Mouse (Mus musculus): ENCODE results near the gene Tmod1.

Gene Tmod1

DNA sequence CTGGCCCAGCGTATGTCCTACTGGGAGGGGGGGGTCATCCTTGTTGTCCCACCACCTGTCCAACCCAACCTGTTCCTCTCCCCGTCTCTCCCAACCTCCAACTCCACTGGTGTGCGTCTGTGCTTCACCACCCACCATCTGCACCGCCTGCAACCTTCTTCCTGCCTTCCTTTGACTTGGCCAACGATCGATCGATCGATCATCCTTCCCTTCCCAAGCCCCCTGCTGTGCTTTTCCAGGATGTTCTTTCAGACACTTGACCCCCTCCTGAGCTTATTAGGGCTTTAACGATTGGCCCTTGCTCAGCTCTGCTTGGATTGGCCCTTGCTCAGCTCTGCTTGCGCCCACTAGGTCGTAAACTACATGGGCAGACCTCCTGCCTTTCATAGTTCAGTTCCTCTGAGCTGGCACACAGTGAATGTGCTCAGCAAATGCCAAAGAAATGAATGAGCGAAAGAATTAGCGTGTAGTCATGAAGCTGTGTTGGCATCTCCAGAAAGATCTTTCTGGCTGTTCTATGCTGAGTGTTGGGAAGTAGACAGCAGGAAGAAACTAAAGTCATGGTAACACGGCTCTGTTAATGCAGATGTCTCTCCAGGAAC, 50.9 kb downstream of the Tmod1 start:
- DNase-seq (ENCODE audit: low read depth, low spot score): no peak

DNA sequence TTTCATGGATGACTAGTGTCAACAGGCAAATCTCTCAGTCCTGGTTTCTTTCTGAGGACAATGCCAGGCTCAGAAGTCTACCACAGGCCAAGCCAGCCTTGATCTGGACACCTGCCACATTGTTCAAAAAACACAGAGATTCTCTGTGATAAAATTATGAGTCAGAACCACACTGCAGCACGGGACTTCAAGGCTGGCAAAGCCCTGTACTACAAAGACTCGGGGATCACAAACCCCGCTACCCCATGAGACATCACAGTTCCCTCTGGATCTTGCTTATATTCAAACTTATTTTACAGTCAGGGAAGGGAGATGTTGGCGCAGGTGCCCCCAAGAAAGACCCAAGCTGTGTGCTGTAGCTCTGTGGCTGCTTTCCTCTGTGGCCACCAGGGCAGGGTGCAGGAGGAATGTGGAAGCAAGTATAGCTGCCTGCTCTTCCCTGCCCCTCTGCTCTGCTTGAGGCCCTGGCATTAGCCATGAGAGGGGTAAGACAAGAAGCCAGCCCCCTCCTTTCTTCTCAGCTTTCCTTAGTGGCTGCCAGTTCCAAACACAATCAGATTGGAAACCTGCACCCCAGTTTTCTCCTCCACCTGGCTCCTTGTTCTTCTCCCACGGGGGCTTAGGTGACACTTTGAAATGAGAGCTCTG, 53.8 kb downstream of the Tmod1 start:
- peak; percentile 78 for DNase-seq (ENCODE audit: low read depth, low spot score)

DNA sequence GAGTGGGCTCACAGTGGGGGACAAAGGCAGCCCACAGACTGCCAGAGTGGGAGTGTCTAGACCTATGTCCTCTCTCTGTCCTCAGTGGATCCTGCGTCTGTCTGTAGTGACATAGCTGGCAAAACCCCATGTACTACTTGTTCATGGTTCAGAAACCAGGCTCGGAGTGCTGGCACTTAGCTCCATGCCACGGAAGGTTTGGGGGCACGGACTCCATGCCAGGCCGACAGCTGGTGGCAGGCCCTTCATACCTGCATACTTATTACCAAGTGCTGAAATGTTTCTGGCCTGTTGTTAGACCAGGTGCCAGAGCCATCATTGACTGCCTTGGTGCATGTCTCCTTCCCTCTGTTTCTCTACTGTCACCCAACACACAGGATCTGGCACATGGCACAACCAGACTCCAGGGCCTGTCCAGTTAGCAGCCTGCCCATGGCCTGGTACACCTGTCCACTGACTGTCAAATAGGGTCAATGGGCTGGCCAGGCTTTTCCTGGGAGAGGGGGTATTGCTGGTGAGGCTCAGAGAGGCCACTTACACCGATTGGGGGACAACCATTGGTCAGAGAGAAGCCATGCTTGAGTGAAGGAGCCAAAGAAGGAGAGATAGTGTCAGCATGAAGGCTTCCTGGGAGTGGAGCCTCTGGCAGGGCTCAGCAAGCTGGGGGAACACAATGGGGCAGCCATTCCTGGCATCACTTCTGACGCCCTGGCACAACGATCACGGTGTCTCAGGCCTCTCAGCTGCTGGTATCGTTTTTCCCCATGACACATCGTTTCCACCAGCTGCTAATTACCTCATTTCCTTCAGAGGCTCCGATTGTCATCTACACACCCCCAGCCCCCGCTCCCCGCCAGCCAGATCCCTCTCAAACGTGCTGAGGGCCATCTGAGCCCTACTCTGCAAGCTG, 56.4 kb downstream of the Tmod1 start:
- no peak for DNase-seq (ENCODE audit: low read depth, low spot score)

DNA sequence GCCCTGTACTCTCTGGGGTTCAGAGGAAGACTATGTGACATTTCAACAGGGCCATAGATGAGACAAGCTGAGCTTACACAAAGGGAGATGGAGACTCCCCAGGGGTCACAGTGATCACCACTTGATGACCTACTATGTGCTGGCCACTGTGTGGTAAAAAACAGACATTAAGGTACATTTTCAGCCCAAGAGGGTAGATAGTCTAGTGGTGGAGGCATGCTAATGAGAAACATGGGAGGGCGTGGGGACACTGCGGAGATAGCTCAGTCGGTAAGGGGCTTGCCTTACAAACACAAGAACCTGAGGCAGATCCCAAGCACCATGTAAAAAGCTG, 57.1 kb downstream of the Tmod1 start:
- DNase-seq (ENCODE audit: low read depth, low spot score): no peak

DNA sequence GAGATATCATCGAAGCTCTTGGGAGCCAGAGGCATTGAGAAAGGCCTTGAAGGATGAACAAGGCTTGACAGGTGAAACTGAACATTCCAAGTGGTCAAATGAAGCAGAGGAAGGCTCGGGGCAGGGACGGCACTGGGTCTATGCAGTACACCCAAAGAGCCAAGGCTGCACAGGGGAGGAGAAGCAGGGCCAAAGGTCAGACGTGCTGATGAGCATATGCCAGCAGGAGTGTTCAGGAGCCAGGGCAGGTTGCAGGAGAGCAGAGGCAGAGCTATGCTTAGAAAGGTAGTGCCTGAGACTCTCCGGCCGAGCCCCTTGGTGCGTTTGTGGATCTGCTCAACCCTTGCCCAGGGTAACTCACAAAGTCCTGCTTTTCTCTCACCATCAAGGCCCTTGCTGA, 57.8 kb downstream of the Tmod1 start:
- DNase-seq (ENCODE audit: low read depth, low spot score): no peak

DNA sequence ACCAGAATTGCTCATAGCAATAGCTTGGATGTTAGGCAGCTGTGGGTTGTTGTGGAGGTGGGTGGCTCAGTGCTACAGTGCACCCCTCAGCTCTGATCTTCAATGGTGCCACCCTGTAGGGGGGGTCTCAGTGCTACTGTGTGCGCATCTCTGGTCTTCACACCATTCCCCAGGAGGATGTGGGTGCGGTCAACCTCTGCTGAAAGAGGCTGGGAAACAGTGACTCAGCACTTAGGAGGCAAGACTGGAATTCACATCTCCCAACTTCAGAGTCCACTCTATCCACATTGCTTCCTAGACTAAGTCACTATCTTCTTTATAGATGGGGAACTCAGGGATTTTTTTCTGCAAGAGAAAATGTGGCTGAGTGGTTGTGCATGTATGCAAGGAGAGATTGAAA, 58.9 kb downstream of the Tmod1 start:
- DNase-seq (ENCODE audit: low read depth, low spot score): peak; percentile 51

DNA sequence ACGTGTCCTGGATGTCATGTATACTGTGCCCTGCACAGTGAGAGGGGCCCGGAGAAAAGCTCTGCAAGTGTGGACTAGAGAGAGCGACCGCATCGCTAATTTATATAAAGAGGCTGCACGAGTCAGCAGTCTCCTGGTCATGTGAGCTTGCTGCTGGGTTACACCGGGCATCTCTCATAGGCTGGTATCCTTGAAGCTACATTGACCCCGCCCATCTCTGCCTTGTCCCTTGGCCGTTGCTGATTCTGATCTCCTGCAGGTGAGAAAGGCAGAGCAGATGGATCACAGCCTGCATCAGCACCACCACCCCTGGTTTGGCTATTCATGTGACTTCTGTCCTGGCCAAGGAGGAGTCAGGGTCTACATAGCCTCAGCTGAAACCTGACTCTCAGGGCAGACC, 60.4 kb downstream of the Tmod1 start:
- DNase-seq (ENCODE audit: low read depth, low spot score): no peak

DNA sequence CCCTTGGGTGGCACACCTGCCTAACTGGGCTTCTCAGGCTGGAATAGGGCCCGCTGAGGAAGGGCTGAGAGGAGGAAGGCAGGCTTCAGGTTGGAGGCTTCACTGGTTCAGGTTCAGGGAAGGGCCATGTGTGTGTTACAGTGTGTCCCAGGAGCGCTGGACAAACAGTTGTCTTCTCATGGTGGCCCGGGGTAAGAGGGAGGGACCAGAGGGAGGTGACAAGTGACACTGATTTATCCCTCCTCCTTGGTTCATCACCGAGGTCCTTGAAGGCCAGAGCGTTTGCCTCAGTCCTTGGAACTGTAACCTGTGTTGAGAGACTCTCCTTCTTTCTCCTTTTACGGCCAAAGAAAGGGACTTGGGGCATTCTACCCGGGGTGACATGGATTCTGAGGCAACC, 61.8 kb downstream of the Tmod1 start:
- DNase-seq (ENCODE audit: low read depth, low spot score): no peak

DNA sequence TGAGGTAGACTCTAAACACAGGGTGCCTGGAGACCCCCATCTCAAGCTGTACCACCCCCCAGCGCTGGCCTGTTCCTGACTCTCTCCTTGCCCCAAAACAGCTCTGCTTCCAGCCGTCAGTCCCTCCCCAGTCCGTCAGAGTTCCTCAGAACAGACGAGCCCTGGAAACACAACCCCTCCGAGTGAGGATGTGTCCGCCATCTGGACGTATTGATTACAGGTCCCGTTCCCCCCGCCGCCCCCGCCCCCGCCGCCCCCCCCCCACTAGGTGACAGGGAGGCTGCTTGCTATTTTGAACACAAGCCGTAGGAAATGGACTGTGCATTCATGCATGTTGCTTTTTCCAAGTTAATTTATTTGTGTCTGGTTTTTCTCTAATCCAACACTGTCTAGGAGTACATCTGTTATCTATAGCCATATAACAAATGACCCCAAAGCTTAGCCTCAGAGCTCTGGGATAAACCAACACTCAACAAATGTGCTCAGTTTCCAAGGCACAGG, 62.5 kb downstream of the Tmod1 start:
- DNase-seq (ENCODE audit: low read depth, low spot score): no peak

DNA sequence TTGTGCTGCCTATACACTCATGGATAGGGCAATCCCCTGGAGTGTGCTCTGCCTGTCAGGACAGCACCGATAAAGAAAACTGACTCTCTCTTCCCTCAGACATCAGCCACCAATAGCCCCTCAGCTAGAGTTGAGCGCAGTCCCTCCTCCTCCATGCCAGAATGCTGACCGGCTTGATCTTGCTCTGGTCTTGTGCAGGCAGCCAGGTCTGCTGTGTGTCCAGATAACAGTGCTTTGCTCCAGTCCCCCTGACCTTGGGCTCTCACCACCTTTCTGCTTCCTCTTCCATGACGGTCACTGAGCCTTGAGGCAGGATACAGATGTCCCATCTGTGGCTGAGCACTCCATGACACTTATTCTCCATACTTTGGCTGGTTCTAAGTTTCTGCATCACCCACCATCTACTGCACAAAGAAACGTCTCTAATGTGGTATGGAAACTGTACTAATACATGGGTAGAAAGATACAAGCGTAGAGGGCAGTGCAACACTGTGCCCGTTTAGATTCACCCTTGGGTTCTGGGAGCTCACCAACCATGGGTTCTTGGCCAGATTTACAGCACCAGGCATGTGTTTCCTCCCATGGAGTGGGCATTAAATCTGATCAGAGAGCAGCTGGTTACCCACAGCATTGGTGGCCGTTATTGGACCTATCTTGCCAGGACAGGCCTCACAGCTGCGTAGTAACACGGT, 63.5 kb downstream of the Tmod1 start:
- no peak for DNase-seq (ENCODE audit: low read depth, low spot score)

DNA sequence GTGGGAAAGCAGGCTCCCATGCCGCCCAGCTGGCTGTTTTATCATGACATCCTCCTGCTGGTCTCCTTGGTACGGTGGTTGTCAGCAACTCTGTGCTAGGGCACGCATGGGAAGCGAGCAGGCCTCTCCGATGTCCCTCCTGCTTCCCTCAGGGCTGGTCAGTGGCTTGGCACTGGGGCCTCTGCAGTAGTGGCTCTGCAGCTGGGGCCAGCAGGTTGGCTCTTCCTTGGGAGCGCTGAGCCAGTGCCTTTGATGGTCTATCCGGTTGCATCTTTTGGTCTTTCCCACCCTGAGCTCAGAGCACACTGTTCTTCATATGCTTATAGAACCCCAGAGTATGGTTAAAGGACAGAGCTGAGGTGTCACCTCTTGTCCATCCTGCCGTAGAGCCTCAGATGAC, 71.3 kb downstream of the Tmod1 start:
- no peak for DNase-seq (ENCODE audit: low read depth, low spot score)

DNA sequence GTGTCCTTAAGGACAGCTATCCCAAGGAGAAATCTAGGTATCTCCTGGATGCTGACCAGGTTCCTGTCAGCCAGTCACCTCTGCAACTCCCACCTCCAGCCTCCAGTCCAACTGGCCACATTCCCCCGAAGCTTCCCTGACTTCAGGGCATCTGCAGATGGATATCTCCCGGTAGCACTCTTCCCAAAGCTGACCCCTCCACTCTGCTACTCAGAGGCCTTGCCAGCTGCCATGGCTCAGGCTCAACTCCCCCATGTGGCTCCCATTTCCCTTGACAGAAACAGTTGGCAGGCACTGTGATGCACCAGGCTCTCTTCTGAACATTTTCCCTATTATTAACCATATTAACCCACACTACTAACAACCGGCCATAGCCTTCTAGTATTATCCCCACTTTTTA, 72.6 kb downstream of the Tmod1 start:
- DNase-seq (ENCODE audit: low read depth, low spot score): peak; percentile 6

DNA sequence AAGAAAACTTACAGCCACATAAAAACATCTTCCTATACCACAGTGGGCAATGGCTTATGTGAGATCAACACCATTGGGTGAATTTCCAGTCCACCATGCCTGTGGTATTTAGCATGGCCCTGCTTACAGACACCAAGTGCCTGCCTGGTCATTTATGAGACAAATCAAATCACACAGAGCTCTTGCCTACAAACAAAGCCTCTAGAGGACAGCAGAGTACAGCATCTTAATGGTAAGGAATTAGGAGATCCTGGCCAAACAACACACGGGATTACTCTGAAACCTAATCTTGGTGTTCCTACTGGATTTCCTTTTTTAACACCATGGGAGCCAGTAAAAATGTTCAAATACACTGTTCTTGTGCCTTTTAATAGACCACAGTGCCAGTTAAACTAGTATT, 76.6 kb downstream of the Tmod1 start:
- no peak for DNase-seq (ENCODE audit: low read depth, low spot score)

DNA sequence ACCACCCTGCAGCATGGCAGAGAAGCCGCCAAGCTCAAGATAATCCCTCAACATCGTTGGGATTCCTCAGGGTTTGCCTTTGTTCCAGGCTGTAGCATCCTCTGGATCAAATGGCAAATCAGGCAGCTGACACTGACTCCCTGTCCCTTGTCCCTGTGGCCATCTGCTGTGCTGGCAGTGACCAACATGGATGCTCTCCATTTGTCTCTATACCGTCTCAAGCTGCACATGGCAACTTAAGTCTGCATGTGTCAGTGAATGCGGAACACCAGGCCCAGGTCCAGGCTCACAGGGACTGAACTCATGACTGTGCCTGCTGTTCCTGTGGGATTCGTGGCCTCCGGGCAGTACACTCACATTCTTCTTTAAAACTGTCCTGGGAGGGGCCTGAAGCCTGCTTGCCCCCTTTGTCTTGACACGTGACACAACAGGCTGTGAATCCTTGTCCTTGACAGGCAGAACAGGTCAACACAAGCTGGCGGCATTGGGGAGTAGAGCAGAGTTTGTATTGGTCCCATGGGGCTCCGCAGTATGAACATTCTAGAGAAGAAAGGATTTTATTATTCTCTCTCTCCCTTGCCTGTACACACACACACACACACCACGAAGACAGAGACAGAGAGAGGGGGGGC, 77.9 kb downstream of the Tmod1 start:
- no peak for DNase-seq (ENCODE audit: low read depth, low spot score)

DNA sequence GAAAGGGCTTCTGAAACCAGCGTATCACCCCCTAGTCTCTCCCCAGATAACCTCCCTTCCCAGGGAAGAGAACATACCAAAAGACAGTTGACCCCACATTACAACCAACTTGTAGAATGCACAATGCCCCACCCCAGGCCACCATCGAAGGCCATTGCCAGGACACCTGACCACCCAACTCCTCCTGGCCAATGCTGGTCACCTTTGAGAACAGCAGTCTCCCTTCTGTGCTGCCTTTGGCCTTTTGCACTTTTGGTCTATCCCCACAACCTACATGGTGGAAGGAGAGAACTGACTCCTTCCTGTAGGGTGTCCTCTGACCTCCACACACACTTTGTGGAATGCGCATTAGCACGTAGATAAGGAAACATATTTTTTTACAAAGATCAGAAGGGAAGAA, 78.8 kb downstream of the Tmod1 start:
- no peak for DNase-seq (ENCODE audit: low read depth, low spot score)

DNA sequence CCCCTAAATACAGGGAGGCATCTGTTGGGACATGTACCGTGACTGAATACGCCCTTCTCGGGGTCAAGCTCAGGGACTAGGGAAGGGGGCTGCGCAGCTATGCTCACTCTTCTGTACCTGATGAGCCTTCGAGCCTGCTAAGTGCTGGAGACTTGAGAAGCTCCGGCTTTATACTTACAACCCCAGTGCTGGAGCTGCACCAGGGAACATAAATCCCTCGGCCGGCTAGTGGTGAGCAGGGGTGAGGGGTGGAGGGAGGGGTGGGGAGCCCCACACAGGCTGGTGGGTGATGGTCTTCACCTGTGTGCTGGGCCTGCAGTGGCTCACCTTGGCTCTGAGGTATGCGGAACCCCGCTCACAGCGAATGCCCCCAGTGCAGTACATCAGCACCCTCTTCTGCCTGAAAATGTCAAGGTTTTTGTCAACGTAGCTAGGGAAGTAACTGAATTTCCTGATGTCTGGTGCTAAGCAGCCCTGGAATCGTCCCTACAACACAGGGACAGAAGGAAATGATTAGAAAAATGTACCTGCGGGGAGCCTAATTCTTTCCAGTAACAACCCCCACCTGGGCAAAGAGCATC, 80.9 kb downstream of the Tmod1 start:
- no peak for DNase-seq (ENCODE audit: low read depth, low spot score)

DNA sequence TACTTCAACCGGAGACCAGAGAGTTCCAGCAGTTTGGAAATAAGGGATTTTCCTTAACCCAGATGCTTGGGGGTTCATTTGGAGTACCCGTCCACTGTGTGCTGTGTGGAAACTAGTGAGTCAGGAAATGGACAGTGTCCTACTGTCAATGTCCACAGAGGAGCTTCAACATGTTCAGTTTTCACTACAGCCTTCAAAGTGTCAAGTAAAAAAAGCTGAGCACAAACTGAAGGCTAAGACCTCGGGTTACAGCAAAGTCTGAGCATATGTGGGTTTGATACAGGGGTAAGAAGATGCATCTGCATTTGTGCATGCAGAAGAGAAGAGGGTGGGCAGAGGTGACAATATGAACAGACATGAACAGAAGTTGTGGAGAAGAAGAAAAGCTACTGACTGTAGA, 82.0 kb downstream of the Tmod1 start:
- DNase-seq (ENCODE audit: low read depth, low spot score): no peak

DNA sequence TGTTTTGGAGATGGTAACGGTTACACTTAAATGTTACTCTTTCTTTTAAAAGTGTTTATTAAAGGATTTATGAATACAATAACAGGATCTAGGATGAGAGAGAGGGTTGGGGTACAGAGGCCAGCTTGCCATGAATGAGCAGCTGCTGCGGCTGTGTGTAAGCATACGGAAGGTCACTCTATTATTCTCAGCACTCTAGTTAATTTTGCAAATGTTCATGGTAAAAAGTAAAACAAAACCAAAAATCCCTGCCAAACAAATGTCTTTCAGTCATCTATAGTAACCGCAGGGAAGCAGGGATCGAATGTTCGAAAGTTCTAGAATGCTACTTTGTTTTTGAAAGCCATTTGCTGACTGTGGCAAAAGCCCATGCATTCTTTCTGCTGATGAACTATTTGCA, 84.6 kb downstream of the Tmod1 start:
- no peak for DNase-seq (ENCODE audit: low read depth, low spot score)

DNA sequence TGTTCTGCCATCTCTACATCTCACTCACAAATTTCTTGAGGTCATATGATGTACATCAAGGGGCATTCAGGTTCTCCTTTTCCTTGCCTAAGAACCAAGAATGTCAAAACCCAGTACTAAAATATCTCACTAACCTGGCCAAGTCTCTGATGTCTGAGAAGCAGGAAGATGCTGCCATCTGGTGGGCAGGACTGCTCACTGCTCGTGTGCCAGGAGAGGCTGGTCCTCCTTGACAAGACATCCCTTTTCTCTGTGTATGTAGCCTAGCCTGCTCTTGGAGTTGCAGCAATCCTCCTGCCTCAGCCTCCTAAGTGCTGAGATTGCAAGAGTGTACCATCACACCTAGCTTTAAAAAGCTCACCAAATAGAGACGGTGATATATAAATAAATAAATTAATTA, 87.8 kb downstream of the Tmod1 start:
- peak; percentile 82 for DNase-seq (ENCODE audit: low read depth, low spot score)

DNA sequence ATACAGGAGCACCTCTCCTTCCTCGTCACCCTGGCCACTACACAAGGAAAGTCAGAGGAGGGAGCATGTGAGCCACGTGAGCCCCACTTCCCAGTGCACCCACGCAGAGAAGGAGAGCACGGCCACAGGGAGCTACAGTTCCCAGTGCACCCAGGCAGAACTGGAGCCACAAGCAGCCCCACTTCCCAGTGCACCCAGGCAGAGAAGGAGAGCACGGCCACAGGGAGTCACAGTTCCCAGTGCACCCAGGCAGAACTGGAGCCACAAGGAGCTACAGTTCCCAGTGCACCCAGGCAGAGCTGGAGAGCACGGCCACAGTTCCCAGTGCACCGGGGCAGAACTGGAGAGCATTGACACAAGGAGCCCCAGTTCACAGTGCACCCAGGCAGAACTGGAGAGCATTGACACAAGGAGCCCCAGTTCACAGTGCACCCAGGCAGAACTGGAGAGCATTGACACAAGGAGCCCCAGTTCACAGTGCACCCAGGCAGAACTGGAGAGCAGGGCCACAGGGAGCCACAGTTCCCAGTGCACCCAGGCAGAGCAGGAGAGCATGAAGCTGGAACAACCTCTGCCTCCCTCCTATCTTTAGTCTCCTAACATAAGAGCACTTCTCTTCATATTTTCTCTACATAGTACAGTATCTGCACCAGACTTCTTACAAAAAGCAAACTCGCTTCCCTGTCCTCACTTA, 90.7 kb downstream of the Tmod1 start:
- no peak for DNase-seq (ENCODE audit: low read depth, low spot score)

DNA sequence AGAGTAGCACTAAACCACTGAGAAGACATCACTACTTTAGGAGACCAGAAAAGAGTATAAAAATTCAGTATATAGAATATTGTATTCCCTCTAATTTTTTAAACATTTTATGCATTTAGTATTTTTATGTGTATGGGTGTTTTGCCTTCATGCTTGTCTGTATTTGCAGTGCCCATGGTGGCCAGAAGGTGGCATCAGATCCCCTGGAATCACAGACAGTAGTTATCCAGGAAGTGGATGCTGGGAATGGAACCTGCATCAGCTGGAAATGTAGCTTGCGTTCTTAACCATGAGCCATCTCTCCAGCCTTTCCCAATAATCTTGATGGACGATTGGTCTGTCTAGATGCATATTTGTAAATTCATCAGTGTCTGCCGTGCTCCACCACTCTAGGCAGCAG, 91.5 kb downstream of the Tmod1 start:
- DNase-seq (ENCODE audit: low read depth, low spot score): peak; percentile 87

Measured in 3T3-L1 (cell line).